Mouse (Mus musculus): Measurements from ENCODE around the gene 4930415O20Rik.

Gene 4930415O20Rik

DNA sequence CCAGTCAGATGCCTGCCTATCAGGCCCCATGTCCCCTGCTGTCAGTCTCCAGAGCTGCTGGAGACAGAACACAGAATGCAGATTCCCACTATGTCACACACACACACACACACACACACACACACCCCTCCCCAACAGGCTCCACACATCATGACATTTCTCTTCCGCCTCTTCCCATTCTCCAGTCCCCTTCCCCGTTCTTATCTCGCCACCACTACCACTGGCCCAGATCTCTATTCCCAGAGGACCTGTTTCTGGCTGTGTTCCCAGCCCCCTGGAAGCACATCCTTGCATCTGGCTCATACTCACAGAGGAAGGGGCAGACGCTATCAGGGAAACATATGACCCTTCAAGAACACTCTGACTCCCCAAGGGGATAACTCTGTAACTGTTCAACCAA is 36.8 kb downstream of the 4930415O20Rik start:
- DNase-seq: no peak

DNA sequence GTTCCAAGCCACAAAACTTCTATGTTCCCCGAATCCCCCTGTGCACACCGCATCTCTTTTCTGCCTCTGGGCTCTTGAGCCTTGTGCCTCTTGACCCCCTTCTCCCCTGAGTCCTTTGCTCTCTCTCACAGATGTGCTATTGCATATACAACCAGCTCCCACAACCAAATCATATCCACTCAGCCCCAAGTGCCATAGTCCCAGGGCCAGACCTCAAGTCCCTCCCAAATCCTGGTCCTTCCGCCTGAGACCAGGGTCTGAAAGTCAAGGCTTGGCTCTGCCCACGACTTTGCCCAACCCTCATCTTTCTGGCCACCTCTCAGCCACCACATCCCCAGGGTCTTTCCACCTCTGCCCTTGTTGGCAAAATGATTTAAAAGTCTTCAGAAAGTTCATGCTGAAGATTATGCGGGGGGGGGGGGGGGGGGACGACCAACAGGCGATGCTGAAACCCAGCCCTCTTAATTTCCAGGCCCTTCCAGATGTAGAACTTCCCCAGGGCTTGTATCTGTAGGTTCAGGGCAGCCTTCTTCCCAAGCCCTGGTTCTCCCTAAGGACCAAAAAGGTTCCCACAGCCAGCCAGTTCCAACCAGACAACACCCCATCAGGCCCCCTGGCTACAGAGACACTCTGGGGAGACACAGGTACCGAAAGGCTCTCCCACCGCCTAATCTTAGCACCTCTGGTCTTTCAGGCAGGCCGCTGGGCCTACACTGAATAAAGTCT is 37.4 kb downstream of the 4930415O20Rik start:
- DNase-seq: no peak

DNA sequence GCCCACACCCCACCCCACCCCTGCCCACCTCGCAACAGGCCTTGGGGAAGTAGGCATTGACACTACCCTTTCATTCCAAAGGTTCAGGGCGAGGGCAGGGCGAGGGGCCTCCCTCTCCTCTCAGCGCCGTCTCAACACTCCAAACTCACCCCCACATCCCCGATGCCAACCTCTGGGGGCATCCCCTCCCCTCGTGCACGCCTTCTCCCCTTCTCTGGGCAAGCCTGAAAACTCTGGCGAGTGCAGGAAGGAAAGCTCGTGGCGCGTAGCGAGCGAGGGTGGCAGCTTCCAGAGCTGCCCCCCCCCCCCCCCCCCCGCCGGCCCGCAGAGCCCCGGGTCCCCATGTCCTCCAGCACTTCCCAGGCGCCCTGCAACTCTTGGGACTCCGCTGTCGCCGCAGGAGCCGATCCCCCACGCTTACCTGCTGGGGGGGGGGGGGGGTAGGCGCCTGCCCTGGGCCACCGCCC is 38.0 kb downstream of the 4930415O20Rik start:
- DNase-seq: peak; percentile 66

DNA sequence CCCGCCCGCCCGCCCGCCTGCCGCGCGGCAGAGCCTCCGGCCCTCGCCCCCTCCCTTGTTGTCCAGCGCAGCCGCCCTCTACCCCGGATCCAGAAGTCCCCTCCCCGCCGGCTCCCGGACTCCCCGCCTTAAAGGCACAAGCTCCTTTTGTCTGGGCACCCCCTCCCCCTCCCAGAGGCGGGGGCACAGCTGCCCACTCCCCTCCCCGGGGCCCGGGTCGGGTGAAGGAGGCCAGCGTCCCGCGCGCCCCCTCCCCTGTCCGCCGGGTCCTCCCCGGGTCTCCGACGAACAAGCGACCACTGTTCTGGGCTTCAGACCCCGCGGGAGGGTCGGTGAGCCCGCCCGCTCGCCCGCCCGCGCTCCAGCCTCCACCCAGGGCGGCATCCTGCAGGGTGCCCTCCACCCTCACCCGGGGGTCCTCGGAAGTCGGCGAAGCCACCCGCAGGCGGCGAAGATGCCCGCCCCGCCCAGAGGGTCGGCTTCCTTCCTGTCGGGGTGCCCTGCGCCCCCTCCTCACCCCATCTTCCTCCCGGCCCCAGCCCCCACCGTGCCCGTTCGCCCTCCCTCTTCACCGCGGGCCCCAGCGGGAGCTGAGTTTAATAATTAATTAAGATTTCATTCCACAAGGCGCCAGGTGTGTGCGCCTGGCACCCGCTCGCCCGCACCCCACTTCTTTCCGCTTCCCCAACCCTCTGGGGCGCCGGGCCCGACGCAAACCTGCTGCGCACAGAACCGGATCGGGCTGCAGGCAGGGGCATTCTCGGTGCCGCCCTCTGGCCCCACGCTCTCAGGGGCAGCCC is 38.7 kb downstream of the 4930415O20Rik start, which contains the start of gene Adcy6:
Gene Adcy6 (minus strand): TSS at position 746 of the 800 bp plus-strand sequence.
- peak; percentile 89 for DNase-seq

DNA sequence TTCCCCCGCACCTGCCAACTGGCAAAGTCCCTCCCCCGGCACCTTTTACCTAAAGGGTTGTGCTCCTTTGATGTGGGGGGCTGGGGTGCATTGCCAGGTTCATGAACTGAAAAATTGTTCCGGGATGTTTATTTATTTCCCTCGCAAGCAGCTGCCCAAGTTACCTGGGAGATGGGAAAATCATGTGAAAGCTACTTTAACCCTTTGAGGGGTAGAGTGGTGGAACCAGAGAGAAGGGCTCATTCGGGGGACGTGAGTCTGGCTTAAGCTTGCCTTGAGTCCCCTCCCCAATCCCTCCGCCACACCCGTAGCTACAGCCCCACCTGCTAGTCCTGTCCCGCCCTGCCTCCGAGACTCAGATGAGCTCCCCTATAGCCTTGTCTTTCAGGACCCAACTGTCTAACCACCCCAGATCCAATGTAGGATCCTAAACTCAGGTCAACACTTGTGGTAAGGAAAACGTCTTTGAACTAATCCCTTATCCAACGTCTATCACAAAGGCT is 39.4 kb downstream of the 4930415O20Rik start:
- peak; percentile 63 for DNase-seq

DNA sequence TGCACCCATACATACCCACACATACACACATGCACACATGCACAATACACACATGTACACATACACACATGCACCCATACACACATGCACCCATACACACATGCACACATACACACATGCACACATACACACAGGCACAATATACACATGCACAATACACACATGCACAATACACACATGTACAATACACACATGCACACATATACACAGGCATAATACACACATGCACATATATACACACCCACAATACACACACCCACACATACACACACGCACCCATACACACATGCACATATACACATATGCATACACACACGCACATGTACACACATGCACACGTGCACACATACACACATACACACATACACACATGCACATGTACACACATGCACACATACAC is 41.4 kb downstream of the 4930415O20Rik start:
- no peak for DNase-seq

DNA sequence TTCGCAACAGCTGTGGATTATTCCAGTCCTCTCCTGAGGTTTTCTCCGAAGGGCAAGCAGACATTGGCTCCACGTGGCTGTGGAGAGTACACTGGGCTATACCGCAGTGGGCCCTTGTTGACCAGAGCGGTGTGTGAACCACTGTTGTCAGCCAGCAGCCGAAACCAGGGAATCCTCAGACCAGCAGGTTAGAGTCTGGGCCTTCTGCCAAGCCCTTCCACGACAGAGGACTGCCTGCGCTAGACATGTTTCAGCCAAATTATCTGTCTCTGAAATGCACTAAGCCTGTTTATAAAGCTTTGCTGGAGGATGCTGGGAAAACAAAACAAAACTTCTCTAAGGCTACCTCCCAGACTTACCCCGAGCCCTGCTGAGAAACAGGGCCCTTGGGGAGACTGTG is 43.7 kb downstream of the 4930415O20Rik start:
- no peak for DNase-seq

DNA sequence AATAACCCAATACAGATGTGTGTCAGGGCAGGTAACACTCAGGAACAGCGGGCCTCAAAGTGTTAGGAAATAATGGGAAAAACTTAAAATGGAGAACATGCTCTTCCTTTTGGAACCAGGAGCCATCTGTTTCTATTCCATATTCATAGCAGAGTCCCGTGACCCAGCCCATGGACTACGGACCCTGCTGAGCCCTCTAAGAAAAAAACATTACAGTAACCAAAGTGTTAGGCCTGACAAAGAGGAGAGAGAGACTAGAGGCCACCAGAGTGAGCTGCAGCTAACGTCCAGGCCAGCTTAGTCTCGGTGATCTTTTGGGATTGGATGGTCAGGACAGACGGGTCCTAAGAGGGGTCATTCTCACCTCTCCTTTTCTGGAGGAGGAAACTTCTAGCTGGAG is 44.2 kb downstream of the 4930415O20Rik start:
- DNase-seq: no peak

DNA sequence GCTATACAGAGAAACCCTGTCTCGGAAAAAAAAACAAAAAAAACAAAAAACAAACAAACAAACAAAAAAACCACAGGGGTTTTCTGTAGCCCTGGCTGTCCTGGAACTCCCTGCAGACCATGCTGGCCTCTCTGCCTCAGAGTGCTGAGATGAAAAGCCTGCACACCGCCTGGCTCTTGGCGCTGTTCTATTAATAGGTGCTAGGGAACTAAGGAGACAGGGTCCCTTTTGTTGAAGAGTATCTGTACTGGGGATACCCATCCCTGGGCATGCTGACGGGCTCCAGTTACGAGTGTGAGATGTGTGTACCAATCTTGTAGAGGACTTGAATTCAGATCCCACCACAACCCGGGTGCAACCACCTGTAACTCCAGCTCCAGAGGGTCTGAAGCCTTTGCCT is 44.9 kb downstream of the 4930415O20Rik start:
- no peak for DNase-seq

DNA sequence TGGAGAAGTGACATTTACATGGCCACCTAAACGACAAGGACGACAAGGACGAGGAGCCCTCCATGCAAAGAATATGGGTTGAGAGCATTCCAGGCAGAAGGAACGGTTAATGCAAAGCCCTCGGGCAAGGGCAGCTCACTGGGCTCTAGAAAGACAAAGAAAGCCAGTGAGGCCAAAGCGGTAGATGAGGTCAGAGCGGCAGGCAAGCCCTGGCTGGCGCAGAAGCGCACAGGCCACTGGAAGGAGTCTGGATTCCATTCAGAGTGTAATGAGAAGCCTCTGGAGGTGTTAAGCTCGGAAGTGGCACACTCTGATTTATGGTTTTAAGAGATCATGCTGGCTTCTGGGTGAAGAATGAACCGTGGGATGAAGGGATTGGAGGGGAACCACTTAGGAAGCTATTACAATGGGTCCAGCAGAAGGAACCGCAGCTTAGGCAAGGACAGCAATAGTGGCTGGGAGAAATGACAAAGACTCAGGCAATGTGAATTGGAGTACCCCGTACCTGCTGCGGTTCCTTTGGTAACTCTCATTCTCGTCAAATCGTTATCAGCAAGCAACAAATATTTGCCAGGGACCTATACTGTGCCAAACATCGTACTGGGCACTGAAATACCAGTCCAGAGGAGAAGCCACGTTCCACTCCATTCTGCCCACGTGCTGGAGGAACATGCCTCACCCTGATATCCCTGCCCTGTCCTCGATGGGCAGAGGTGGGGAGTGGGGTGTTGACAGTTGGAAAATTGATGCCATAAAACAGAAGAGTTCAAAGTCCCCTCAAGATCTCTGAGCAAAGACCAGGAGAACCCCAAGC is 45.8 kb downstream of the 4930415O20Rik start:
- no peak for DNase-seq

DNA sequence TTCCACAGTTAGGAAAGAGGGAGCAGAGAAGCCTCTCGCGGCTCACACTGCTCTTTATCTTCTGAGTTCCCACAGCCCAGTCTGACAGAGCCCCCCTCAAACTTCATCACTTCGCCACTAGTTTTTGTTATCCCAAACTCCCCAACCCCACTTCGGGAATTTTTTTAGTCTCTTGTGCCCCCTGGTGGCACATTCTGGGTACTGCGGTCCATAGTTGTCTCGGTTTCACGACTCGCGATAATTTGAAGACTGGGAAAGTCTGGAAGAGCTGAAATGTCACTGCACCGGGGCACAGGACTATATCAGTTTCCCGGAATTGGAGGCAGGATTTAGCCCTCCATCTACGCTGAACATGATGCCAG is 46.4 kb downstream of the 4930415O20Rik start:
- peak; percentile 76 for DNase-seq

DNA sequence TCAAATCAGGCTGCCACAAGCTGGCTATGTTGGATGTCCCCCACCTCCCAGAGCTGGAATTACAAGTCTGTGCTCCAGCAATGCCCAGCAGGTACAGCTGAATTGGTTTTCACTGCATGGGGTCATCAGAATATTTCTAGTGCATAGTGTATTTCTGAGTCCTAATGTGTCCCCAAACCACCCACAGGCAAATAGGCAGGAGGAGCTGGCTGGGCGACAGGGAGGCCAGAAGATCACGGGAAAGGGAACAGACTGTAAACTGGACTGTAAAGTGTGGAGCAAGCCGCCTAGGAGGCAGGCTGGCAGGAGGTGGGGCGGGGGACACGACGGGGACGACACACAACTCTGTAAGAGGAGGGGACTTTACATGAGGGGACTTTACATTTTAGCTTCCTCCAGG is 51.4 kb downstream of the 4930415O20Rik start:
- DNase-seq: peak; percentile 44

DNA sequence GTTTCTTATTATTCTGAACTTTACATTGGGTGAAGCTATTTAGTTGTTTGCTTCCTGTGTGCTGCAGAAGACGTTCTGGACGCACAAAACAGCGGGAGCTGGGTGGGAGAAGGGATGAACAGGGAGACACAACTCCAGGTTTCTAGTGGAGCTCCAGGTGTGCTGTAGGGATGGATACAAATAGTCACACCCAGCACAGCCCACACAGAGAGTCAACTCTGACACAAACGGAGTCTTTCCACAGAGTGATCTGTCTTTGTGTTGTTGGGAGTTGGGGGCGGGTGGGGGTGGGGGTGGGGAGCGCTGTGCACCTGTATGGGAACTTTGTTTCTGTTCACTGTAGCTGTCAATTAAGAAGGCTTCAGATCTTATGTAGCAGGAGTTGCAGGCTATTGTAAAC is 51.9 kb downstream of the 4930415O20Rik start:
- DNase-seq: peak; percentile 30

DNA sequence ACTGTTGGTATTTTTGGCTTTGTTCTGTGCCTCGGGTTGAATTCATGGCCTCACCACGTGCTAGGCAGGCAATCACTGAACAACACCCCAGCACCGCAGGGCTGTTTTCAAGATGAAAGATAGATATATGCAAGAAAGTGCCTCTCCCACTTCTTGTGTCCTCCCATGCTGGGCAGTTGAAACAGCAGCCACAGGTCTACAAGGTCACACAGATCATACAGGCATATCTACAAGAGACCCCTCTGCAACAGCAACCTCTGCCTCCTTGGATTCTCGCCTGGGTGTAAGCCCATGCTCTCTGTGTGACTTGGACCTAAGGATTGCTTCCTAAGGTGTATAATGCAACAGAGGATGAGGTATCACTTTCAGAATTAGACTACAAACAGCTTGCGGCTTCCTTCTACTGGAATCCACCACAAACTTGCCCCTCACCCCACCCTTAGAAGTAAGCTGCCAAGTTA is 52.6 kb downstream of the 4930415O20Rik start:
- peak; percentile 43 for DNase-seq

DNA sequence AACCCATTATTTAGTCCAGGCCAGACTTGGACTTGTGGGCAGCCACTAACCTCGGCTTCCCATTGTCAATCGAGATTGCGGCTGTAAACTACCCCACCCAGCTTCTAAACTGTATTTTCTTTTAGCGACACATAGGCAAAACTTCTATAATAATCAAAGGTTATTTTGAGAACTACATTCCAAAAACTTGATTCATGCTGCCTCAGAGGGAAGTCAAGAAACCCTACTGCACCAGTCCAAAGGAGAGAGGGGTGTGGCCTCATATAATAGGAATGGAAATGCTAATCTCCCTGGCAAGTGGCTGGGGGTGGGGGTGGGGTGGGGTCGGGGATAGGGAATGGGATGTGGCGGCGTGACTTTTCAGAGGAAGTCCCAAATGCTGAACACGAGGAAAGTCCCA is 55.3 kb downstream of the 4930415O20Rik start:
- DNase-seq: no peak

DNA sequence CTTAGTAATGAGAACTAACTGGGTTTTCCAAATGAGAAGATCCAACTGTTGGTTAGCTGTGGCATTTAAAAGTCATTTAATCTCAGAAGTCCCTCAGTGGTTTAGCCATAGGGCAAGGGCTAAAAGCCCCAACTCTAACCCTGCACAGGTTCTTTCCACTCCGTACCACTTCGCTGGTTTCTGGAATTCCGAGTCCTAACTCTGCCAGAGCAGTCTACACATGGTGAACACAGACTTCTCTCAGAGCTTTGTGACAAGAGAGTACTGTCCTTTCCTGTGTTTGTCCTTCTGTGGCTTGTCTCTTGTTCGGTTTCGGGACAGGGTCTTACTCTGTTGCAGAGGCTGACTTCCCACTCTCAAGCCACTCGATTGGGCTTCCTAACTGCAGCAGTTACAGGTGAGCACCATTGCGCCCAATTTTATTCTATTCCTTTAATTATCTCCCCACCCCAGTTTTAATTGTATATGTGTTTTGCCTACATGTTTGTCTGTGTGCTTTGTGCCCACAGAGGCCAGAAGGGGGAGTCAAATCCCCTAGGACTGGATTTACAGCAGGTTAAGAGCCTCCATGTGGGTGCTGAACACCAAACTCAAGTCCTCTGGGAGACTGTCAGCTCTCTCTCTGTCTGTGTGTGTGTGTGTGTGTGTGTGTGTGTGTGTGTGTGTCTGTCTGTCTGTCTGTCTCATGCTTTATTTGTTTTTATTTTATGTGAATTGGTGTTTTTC is 55.8 kb downstream of the 4930415O20Rik start:
- no peak for DNase-seq

DNA sequence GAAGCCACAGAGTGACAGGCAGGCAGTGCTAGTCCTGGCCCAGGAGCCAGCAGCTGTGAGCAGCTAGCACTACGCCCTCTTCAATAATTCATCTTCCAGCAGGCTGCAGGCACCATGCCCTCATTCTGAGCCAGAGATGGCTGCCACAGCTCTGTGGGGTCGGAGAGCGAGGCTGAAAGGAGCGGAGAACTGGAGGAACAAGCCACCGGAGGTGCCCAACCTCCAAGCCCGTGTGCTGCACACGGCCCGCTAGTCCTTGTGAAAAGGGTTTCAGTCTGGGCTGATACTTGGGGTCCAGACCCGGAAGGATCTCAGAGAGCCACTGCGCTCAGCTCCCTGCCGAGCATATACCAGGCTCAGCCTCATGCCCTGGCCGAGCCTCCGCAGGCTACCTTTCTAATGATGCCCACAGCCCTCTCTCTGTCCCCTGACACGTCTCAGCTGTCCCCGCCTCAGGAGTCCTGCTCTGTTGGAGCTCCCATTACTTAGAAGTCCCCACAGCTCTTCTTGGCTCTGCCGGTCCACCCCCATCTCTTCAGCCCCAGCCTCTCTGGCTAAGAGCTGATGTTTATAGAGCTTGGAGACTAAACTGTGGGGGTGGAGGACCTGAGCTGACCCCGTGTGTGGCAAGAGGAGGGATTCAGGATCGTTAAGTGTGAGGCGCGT is 57.9 kb downstream of the 4930415O20Rik start:
- no peak for DNase-seq

DNA sequence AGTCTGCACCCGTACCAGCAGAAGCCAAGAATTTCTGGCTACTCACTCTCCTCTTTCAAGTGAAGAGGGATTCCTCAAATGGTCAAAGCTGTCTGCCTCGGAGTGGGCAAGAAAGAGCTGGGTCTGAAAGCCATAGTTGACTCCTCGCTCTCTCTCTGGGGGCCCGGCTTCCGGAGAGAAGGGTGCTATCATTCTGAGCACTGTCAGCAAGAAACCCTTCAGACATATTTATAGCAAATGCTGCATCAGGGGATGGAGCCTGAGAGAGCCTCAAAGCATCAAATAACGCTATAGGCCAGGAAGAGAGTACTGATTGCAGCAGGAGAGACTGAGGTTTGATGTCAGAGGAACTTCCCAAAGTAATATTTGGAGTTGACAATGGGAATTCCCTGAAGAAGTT is 58.7 kb downstream of the 4930415O20Rik start:
- no peak for DNase-seq

DNA sequence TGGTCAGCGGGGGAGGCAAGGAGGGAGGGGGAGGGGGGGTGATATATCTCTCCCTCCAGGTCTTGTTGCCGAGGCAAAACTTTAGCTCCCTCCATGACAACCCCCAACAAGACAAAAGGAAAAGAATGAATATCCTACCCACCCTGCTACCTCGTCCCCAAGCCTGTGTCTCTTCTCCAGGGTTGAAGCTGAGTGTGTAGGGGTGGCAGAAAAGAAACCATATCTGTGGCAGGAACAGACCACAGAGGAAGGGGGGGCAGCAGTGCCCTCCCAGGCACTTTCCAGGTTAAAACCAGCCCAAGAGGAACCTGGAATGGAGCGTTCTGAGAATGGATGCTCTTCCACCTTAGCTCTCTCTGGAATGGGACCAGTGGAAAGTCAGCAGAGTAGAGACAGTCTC is 59.7 kb downstream of the 4930415O20Rik start, which contains the start of gene Cacnb3:
Gene Cacnb3 (plus strand): TSS at position 301 of the 400 bp plus-strand sequence.
- DNase-seq: no peak

DNA sequence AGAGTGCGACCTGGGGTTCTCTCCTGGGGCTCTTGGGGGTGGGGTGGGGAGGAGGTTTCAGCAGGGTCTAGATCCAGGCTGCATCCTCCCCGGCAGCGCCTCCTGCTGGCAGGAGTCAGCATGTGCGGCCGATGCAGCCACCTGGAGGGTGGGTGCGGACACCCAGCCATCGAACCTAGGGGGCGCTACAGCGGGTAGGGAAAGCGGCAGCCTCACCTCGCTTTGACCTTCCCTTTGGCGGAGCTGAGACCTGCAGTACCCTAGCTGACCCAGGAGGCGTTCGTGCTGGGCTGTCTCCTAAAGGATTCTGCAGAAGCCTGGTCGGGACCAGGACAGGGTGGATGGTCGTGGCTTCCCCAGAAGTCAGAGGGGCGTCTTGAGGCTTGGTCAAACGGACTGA is 60.7 kb downstream of the 4930415O20Rik start:
- DNase-seq: peak; percentile 88

DNA sequence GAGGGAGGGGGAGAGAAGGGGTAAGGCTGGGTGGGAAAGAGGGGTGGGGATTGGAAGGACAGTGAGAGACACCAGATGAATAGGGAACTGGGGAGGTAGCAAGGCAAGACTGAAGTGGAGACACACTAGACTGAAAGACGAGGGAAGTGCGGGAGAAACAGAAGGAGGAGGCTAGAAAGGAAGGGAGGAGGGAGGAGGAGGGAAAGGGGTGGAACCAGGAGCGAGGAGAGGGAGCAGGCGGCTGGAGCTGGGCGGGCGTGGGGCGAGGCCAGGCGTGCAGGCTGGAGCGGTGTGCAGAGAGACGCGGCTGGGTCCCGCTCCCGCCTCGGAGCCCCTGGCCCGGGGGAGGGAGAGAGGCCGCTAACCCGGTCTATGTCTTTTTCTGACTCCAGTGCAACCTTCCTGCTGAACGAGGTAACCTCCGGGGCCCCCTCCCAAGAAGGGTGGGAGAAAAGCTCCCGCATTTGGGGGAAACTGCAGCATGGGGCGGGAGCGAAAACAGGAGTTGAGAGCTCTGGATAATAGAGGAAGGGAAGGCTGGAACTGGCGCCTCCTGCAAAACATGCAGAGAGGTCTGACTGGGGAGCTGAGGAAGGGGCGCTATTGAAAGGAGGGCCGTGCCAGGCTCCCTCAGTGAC is 61.4 kb downstream of the 4930415O20Rik start:
- no peak for DNase-seq

Measured in thymus, postnatal 14 days (tissue).